Mouse (Mus musculus) lung, postnatal 0 days (tissue): ENCODE measurements around the gene Lgi1.

ENCODE experiments used
- CTCF ChIP-seq: IDR thresholded peaks from 2 replicates; pipeline ENCODE4 v1.5.1; 2016; ENCODE audit warnings: antibody characterized with exemption, mild to moderate bottlenecking
- EP300 ChIP-seq: IDR thresholded peaks from 2 replicates; pipeline ENCODE4 v1.6.1; 2016; ENCODE audit warnings: antibody characterized with exemption, mild to moderate bottlenecking, control low read depth

GRCm38 (mm10) chr19:38228699-38229098 is 35.6 kb upstream of the Lgi1 start:
- TF ChIP-seq CTCF (peak; percentile 22; the same call in 1 of the 2 replicates), EP300 (no peak)
